7 mouse cellular contexts compared by ENCODE assay signal in genomic region chr8:84990836-84991235, GRCm38 (mm10). TPM values are rescaled to one million over a fixed set of nuclear protein-coding genes. Genes with fewer than 3 reads are reported as not detected.
DNase-seq lines count a peak whose midpoint lies in the region; ATAC-seq lines count a peak whose summit lies in the region.

No protein-coding gene starts in this region.

- WGBS in embryonic facial prominence, embryonic 12.5 days = 3% methylated on average over 15 of the region's 15 CpGs
- under 1% methylated on average over 15 of the region's 15 CpGs for WGBS in liver, embryonic 13.5 days (ENCODE audit: insufficient replicate concordance)
- WGBS in neural tube, embryonic 12.5 days = 1% methylated on average over 15 of the region's 15 CpGs

- ATAC-seq in embryonic facial prominence, embryonic 12.5 days (ENCODE audit: insufficient number of reproducible peaks, insufficient read depth, low FRiP score, low TSS enrichment) = peak; percentile 29
- ATAC-seq in liver, embryonic 13.5 days (ENCODE audit: low read depth) = peak; percentile 52
- ATAC-seq in neural tube, embryonic 12.5 days (ENCODE audit: low FRiP score, low read depth) = peak; percentile 67

- H3K4me1 ChIP-seq in embryonic facial prominence, embryonic 12.5 days = peaks cover 17% of the 10 kb centered on the region
- peaks cover 52% of the 10 kb centered on the region for H3K4me1 ChIP-seq in liver, embryonic 13.5 days (replicated peaks)
- H3K4me1 ChIP-seq in neural tube, embryonic 12.5 days = peaks cover 14% of the 10 kb centered on the region; the same call in 1 of the 2 replicates

- no peaks in the 10 kb centered on the region for H3K9me3 ChIP-seq in embryonic facial prominence, embryonic 12.5 days
- H3K9me3 ChIP-seq in liver, embryonic 13.5 days (replicated peaks) = no peaks in the 10 kb centered on the region
- H3K9me3 ChIP-seq in neural tube, embryonic 12.5 days = no peaks in the 10 kb centered on the region

- DNase-seq in thymus, postnatal 0 days (ENCODE audit: low spot score) = peak; percentile 46
- no peak for DNase-seq in thymus, postnatal 25 days
- peak; percentile 82 for DNase-seq in induced T-regulatory cell, adult 2 months (ENCODE audit: low read depth)
- DNase-seq in liver, embryonic 13.5 days = peak; percentile 54
- DNase-seq in Muller cell, postnatal 12 days (ENCODE audit: inconsistent ontology term) = no peak

- H3K27ac ChIP-seq in embryonic facial prominence, embryonic 12.5 days = peak overlapping the region; percentile 36; the same call in 1 of the 2 replicates
- peak overlapping the region; percentile 81 for H3K27ac ChIP-seq in liver, embryonic 13.5 days
- no peak overlapping the region for H3K27ac ChIP-seq in neural tube, embryonic 12.5 days

- peaks cover 18% of the 10 kb centered on the region for H3K27me3 ChIP-seq in embryonic facial prominence, embryonic 12.5 days
- H3K27me3 ChIP-seq in liver, embryonic 13.5 days = peaks cover 6% of the 10 kb centered on the region; the same call in 1 of the 2 replicates
- peaks cover 33% of the 10 kb centered on the region for H3K27me3 ChIP-seq in neural tube, embryonic 12.5 days (replicated peaks)

- H3K9ac ChIP-seq in embryonic facial prominence, embryonic 12.5 days = peak overlapping the region; percentile 66
- peak overlapping the region; percentile 76 for H3K9ac ChIP-seq in liver, embryonic 13.5 days
- H3K9ac ChIP-seq in neural tube, embryonic 12.5 days = peak overlapping the region; percentile 62

- H3K36me3 ChIP-seq in embryonic facial prominence, embryonic 12.5 days = no peaks in the 10 kb centered on the region
- H3K36me3 ChIP-seq in liver, embryonic 13.5 days = no peaks in the 10 kb centered on the region
- no peaks in the 10 kb centered on the region for H3K36me3 ChIP-seq in neural tube, embryonic 12.5 days

- peak overlapping the region; percentile 56 for H3K4me3 ChIP-seq in embryonic facial prominence, embryonic 12.5 days
- peak overlapping the region; percentile 70 for H3K4me3 ChIP-seq in liver, embryonic 13.5 days (replicated peaks)
- H3K4me3 ChIP-seq in neural tube, embryonic 12.5 days = peak overlapping the region; percentile 55

- peak overlapping the region; percentile 87 for H3K4me2 ChIP-seq in embryonic facial prominence, embryonic 12.5 days (replicated peaks)
- H3K4me2 ChIP-seq in liver, embryonic 13.5 days = peak overlapping the region; percentile 95
- H3K4me2 ChIP-seq in neural tube, embryonic 12.5 days (replicated peaks) = peak overlapping the region; percentile 89

RNA-seq across cellular contexts. Expression of gene Hook2, which starts 0.4 kb away (rescaled TPM):
- 14.9 and 16.0 TPM in 2 replicates for polyA plus RNA-seq in thymus, postnatal 0 days (2015; fragmentation: Nextera tagmentation; extraction: Ambion mirVana)
- 20.6 TPM in 2 replicates for polyA plus RNA-seq in embryonic facial prominence, embryonic 12.5 days (2016; fragmentation: Nextera tagmentation; extraction: Ambion mirVana)
- 7.2 and 7.4 TPM in 2 replicates for polyA plus RNA-seq in liver, embryonic 13.5 days (2015; fragmentation: Nextera tagmentation; extraction: Ambion mirVana)
- polyA plus RNA-seq in neural tube, embryonic 12.5 days (2016; fragmentation: Nextera tagmentation; extraction: Ambion mirVana) = 17.6 and 18.2 TPM in 2 replicates

RNA-seq across cellular contexts. Expression of gene Junb, which starts 12.3 kb away (rescaled TPM):
- polyA plus RNA-seq in thymus, postnatal 0 days (2015; fragmentation: Nextera tagmentation; extraction: Ambion mirVana) = 71.2 and 71.6 TPM in 2 replicates
- polyA plus RNA-seq in embryonic facial prominence, embryonic 12.5 days (2016; fragmentation: Nextera tagmentation; extraction: Ambion mirVana) = 8.0 and 9.0 TPM in 2 replicates
- 12.2 and 15.3 TPM in 2 replicates for polyA plus RNA-seq in liver, embryonic 13.5 days (2015; fragmentation: Nextera tagmentation; extraction: Ambion mirVana)
- polyA plus RNA-seq in neural tube, embryonic 12.5 days (2016; fragmentation: Nextera tagmentation; extraction: Ambion mirVana) = 9.9 TPM in 2 replicates

RNA-seq across cellular contexts. Expression of gene Rnaseh2a, which starts 21.3 kb away (rescaled TPM):
- 150 TPM in 2 replicates for polyA plus RNA-seq in thymus, postnatal 0 days (2015; fragmentation: Nextera tagmentation; extraction: Ambion mirVana)
- 104 and 115 TPM in 2 replicates for polyA plus RNA-seq in embryonic facial prominence, embryonic 12.5 days (2016; fragmentation: Nextera tagmentation; extraction: Ambion mirVana)
- polyA plus RNA-seq in liver, embryonic 13.5 days (2015; fragmentation: Nextera tagmentation; extraction: Ambion mirVana) = 130 TPM in 2 replicates
- 78.4 and 85.2 TPM in 2 replicates for polyA plus RNA-seq in neural tube, embryonic 12.5 days (2016; fragmentation: Nextera tagmentation; extraction: Ambion mirVana)

RNA-seq across cellular contexts. Expression of gene Prdx2, which starts 21.4 kb away (rescaled TPM):
- polyA plus RNA-seq in thymus, postnatal 0 days (2015; fragmentation: Nextera tagmentation; extraction: Ambion mirVana) = 450 and 476 TPM in 2 replicates
- polyA plus RNA-seq in embryonic facial prominence, embryonic 12.5 days (2016; fragmentation: Nextera tagmentation; extraction: Ambion mirVana) = 1,038 and 1,130 TPM in 2 replicates
- 1,982 and 2,114 TPM in 2 replicates for polyA plus RNA-seq in liver, embryonic 13.5 days (2015; fragmentation: Nextera tagmentation; extraction: Ambion mirVana)
- 1,247 and 1,331 TPM in 2 replicates for polyA plus RNA-seq in neural tube, embryonic 12.5 days (2016; fragmentation: Nextera tagmentation; extraction: Ambion mirVana)

RNA-seq across cellular contexts. Expression of gene Gm49661, which starts 21.6 kb away (rescaled TPM):
- not detected in 2 replicates for polyA plus RNA-seq in thymus, postnatal 0 days (2015; fragmentation: Nextera tagmentation; extraction: Ambion mirVana)
- polyA plus RNA-seq in embryonic facial prominence, embryonic 12.5 days (2016; fragmentation: Nextera tagmentation; extraction: Ambion mirVana) = not detected in 2 replicates
- not detected in 2 replicates for polyA plus RNA-seq in liver, embryonic 13.5 days (2015; fragmentation: Nextera tagmentation; extraction: Ambion mirVana)
- polyA plus RNA-seq in neural tube, embryonic 12.5 days (2016; fragmentation: Nextera tagmentation; extraction: Ambion mirVana) = not detected in 2 replicates

Comparison
In these comparisons a context has a peak if more than half of its experiments do, and no peak if none do; other contexts are left out.
1. DNase-seq: peak in thymus, postnatal 0 days (single experiment), induced T-regulatory cell, adult 2 months (single experiment) and liver, embryonic 13.5 days (single experiment); none in thymus, postnatal 25 days (single experiment) and Muller cell, postnatal 12 days (single experiment).
2. Peak in every context shown above with its lines, with median percentiles within 50 percentile points of each other: ATAC-seq, H3K4me2 ChIP-seq, H3K4me3 ChIP-seq and H3K9ac ChIP-seq.